Mouse (Mus musculus): ENCODE results near the gene Sf3a1.

Sf3a1 gene

DNA sequence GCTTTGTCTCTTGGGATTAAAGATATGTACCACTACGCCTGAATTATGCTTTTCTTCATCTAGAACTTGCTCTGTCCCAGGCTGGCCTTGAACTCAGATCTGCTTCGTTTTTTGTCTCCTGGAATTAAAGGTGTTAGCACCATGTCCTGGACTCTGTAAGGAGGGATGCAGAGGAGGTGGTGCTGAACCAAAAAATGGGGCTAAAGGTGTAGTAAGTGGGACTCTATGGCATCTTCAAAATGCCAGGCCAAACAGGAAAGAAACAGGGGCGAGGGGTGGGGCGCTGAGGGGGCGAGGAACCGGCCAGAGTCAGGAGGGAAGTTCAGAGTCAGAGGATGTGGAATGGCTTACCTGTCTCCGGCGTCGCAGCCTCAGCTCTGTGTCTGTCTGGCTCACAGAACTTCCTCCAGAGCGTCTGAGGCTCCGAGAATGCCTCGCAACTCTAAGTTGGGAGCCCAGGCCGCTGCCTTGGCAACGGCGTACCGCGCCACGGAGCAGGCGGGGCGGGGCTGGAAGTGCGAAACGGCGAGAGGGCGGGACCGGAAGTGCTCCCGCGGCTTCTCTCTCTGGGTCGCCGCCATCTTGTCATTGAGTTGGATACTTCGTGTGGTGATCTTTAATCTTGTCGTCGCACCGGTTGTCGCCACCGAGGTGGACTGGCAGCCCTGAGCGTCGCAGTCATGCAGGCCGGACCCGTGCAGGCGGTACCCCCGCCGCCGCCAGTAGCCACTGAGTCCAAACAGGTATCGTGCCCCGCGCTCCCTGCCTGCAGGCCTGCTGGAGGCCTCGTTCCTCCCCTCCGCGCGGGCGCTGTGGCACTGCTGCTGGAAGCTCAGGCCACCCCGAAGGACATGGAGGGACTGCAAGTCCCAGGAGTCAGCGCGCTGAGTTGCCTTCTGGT lies at the start of gene Sf3a1, which contains the start of gene Ccdc157:
Gene Sf3a1 (plus strand): TSS at position 543 of the 901 bp plus-strand sequence.
Gene Ccdc157 (minus strand): TSS at position 486 of the 901 bp plus-strand sequence.
- WGBS = 2% methylated on average over 54 of the region's 54 CpGs

DNA sequence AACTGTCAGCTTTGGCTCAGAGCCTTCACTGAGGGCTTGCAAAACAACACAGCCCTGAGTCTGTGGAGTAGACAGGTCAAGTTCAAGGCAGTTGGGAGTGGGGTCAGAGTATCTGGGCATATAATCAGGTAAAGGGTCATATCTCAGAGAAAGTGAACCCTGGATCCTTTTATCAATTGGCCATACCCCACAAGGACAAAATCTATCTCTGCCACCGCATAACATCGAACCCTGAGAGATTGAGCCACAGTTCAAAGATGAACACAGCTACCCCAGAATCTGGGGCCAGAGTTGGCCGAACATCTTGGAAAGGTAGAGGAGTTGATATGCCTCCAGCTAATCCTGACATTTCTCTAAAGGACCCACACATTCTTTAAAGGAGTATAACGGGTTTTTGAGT lies 48.1 kb upstream of the Sf3a1 start:
- 92% methylated on average over 4 of the region's 4 CpGs for WGBS

DNA sequence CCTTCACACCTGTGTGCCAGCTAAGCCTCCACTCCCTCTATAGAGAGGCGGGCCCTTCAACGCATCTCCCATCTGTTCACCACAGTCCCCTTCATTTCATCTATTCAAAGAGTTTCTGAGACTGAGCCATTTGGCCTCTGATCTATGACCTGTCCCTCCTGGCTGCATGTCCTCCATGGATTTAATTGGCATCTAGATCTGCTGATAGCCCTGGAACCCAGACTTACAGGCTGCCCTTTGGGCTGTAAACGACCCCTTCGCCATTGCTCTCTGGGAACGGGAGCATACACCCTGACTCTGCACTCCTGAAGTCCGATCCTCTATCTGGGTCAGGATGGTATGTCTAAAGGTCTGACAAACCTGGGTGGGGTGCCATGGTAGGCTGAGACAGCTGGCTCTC lies 47.3 kb upstream of the Sf3a1 start:
- 84% methylated on average over 6 of the region's 6 CpGs for WGBS

DNA sequence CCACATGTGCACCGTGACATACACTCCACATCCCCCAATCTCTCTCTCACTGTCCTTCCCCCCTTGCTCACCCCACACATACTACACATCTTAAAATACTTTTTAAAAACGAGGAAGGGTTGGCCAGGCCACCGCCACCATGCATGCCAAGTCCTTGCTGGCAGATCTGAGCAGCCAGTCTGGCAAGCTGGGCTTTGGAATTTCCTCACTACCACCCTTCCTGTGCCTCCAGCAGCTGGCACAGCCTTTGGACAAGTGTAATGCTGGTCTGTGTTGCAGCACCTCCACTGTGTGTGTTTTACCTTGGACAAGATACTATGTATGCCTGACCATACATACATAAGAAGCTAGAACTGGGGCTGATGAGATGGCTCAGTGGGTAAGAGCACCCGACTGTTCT lies 46.7 kb upstream of the Sf3a1 start:
- 61% methylated on average over 4 of the region's 4 CpGs for WGBS

DNA sequence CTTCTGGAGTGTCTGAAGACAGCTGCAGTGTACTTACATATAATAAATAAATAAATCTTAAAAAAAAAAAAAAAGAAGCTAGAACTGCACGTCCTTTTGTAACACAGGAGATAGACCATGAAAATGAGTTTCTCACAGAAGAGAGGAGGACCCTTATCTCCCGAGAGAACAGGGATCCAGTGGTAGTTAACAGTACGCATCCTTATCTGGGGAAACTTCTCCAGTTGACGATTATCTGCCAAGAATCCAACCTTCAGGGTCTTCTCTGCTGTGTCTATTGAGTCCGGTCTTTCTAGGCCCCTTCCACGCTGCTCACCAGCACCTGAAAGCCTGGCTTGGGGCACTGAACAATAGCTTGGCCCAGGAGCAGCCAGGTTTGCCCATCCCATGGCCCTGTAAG lies 46.2 kb upstream of the Sf3a1 start:
- WGBS = 85% methylated on average over 6 of the region's 6 CpGs

DNA sequence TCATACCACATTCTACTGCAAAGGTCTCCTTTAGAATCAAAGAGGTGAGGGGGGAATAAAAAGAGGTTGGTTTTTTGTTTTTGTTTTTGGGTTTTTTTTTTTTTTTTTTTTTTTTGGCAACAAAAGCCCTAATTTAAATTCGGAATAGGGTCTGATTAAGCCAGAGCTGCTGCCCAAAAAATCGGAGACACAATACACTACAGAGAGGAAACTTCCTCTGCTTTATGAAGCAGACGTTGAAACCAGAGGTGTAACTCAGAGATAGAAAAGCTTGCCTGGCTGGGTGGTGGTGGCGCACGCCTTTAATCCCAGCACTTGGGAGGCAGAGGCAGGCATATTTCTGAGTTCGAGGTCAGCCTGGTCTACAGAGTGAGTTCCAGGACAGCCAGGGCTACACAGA lies 45.6 kb upstream of the Sf3a1 start:
- WGBS = 57% methylated on average over 6 of the region's 6 CpGs

DNA sequence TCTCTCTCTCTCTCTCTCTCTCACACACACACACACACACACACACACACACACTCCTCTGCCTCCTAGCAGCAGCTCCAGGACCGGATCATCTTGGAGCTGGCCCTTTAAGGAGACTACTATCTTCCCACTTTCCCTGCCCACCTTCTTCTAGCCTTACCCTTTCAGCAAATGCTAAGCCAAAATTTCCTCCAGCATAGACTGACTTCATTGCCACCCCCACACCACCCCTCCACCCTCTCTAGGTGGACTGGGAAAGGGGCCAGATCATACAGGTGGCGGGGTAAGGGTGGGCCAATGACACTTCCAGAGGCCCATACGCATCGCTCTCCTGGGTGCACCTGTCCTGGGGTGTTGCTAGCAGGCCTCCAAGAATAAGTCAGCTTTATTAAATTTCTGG lies 44.7 kb upstream of the Sf3a1 start:
- WGBS = 52% methylated on average over 4 of the region's 4 CpGs

DNA sequence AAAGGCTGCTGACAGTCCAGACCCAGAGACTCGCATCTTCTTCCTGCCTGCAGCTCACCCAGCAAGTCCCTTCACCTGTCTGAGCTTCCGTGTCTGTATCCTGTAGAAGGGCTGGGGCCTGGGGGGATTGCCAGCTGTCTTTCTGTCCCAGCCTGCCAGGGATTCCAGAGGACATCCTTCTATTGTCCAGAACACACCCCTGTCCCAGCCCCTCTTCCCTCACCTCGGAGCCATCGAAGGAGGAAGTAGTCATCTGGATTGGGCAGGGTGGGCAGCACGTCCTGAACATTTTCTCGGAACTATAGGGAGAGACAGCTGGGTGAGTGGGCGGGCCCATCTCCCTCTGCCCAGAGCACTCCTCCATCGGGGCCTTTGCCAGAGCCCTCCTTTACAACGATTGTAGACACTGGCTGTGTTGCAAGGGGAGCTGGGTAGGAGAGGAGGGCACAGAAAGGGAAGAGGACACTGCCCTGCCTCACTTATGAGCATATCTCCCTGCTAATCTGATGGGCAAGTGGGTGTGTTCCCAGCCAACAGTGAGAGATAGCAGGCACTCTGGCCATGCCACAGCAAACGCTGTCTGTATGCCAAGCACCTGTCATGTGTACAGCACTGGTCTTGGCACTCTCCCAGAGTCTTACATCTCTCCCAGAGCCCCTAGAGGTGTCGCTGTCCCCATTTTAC lies 43.5 kb upstream of the Sf3a1 start:
- 30% methylated on average over 11 of the region's 11 CpGs for WGBS

DNA sequence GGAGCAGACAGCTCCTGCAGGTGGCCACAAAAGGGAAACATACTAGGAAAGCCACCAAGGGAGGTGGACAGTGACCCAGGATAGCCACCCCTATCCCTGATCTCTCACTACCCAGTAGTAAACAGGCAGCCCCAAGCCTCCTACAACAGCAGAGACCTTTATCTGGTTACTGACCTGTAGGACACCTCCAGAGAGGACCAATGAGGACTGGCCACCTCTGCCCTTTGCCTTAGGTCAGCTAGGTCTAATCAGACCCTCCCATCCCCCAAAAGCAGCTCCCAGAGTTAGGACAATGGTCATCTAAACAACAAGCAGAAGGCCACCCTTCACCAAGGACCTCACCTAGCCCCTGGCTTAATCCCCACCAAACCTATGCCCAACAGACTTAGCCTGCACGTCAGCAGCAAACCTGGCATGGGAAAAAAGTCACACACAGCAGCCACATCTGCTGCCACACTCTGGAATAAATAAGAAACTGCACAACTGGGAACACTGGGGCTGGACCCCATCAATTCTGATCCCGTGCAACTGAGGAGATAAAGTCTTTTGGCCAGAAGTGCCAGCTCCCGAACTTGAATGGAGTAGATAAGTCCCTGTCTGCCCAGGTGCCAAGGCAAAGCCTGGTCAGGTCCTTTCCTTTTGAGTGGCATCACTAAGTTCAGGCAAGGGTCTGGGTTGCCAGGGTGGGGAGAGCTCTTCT lies 42.6 kb upstream of the Sf3a1 start:
- 16% methylated on average over 3 of the region's 3 CpGs for WGBS

DNA sequence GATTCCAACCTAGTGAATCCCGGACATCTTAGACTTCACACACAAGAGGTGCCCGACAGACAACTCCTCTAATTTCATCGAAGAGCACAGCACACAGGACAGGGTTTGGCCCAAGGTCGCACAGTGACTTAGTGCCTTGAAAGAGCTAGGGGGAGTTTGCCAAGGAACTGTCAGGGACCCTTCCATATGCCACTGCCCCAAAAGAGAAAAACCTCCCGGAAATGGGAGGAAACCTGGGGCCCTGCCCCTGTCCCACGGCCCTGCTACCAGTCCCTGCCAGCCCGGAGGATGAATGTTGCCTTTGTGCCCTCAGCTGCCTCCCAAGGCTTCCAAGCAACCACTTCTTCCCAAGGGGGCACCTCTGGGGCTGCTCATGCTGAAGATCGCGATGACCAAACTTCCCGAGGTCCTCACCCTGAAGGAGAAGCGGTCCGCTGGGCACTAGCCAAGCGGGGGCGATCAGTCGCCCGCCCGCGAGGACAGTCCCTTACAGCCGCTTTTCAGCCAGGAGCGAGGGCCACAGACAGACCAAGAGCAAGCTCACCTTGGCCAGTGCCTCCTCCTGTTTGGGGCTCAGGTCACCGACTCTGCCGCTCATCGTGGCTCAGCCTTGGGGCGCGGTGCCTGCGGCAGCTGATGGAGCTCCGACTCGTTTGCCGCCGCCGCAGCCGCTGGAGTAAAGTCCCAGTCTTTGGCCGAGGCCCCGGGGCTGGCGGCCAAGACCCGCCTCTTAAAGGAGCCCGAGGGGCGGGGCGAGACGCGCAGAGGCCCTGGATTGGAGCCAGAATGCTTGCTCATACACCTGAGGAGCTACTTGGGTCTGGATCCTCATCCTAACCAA lies 41.8 kb upstream of the Sf3a1 start:
- WGBS = 2% methylated on average over 41 of the region's 41 CpGs

DNA sequence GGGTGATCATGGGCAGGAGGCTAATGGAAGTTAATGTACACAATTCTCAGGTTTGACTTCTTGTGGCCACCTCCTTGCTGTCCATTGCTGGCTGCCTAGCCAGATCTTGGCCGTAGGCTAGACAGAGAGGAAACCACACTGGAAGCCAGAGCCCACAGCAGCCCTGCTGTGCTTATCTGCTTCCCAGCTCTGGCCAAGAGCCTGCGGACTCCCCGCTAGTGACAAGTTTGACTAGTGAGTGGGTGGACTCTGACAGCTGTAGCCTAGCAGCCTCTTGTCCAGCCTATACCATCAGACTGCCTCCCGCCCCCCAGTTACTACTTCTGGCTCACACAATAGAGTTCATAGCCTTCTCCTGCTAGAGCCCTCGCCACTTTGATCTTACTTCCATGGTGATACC lies 40.5 kb upstream of the Sf3a1 start:
- WGBS = 56% methylated on average over 5 of the region's 5 CpGs

DNA sequence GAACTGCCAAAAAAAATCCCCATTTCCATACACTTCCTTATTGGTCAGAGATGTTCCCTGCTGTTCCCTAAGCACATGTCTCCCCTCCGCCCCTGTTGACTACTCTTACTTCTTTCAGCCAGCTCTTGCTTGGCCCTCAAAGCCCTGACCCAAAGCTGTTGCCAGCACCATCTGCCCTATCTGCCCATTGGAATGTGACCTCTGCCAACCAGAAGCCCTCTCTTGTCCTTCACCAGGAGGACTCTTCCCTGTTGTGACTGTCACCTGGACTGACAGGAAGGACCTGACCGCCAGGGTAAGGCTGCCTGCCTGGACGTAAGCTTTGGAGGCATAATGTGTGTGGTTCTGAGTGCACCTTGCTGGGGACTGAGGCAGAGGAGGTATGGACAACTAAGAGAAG lies 38.5 kb upstream of the Sf3a1 start:
- WGBS = 93% methylated on average over 3 of the region's 3 CpGs

DNA sequence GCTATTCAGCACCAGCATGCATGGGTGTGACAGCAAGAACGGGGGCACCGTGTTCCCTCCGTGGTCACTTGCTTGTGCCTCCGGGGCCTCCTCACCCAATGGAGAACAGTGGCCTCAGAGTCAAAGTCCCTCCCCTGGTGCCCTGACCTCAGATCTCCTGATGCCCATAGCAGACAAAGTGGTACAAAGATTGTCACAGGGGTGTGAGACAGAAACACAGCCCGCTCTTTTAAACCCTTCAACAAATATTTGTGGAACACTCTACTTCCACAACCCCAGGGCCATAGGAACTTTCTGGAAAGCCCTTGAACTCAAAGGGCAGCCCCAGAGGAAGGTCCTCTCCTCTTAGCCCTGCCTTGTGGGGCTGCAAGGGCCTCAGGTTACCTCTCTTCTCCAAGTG lies 37.9 kb upstream of the Sf3a1 start:
- 89% methylated on average over 5 of the region's 5 CpGs for WGBS

DNA sequence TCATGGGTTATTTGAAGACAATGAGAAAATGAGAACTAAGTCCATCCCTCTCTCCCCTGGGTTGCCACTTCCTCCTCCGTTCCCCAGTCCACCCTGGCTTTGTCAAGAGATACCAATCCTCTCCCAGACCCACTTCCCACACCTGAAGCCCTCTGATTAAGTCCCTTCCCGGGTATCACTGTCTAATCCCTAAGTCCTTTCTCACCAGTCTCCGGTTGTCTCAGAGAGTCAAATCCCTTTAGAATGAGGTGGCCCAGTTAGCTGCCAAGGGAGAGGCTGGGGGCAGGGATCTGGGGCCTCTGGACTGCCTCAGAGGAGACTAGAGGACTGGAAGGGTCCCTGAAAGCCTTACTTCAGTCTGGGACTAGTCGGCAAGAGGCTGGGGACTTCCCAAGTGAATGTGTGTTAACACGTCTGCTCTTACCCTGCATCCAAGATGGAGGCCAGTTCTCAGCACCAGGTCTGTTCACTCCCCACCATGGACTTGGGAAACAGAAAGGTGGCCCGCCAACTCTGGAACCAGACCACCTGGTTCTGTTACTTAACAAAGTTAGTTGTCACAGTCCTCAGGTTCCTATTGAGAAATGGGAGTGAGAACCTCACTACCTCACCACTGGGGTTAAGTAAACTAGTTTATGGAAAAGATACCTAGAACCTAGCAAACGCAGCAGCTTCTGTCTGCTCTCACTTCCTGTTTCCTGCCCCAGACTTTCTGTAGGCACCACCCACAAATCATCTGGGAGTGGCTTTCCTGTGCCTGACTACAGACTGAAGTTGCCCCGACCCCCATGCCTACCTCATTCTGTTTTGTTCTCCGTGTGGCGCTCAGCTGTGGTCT lies 37.2 kb upstream of the Sf3a1 start, which contains the start of gene Sec14l2:
Gene Sec14l2 (minus strand): TSS at position 674 of the 838 bp plus-strand sequence.
- WGBS = 72% methylated on average over 10 of the region's 10 CpGs

DNA sequence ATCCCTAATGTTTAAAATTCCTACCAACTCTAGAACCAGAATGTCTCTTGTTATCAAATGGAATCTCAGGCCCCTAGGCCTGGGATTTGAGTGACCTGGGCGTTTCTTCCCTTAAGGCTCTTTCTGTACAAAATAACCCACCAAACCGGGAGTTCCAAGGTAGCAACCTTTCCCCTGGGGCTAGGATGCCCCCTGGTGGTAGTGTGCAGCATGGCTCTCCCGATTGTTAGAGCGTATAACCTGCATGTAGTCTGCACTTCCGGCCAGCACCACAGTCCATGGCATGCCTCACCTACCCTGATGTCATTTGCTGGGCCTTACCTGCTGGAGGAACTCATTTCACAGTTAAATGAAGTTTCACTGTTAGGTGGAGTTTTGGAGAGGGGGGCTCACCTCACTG lies 36.2 kb upstream of the Sf3a1 start:
- WGBS = 61% methylated on average over 5 of the region's 5 CpGs

DNA sequence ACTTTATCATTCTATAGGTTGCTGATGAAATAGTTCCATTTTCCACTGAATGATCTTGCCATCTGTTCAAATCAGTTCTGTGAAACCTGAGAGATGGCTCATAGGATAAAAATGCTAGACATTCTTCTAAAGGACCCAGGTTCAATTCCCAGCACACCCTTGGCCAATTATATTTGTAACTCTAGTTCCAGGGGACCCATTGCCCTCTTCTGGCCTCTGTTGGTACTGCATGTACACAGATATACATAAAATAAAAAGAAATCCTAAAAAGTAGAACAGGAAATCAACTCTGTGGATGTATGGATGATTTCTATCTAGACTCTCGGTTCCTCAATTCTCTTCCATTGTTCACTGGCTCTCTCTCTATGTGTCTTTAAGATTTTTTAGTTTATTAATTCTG lies 33.1 kb upstream of the Sf3a1 start:
- whole genome bisulfite sequencing = 88% methylated on average over 1 of the region's 1 CpGs

DNA sequence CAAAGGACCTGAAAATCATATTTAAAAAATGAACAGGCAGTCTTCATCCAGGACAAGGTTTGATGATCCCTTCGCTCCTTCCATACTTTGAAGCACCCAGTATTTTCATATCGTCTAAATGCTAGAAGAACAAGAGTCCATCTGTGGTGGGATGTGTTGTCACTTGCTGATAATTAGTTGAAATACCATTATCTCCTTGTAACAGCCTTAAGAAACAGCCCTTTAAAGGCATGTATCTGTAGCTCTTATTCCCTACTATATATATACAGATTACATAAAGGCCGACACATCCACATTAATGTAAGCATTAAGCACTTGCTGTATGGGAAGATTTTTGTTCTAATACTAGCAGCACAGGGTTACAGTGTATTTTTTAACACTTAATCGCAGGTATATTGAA lies 31.7 kb upstream of the Sf3a1 start:
- WGBS = 97% methylated on average over 4 of the region's 4 CpGs

DNA sequence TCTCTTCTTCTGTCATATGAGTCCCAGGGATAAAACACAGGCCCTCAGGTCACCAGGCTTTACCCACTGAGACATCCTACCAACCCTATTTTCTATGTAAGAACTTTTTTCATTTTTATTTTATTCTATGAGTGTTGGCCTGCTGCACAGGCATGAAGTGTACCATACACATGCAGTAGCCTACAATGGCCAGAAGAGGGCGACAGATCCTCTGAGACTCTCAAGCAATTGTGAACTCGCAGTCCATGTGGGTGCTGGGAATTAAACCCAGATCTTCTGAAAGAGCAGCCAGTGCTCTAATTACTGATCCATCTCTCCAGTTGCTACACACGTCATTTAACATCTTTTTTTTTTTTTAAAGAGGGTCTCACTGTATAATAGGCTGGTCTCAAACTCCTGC lies 26.7 kb upstream of the Sf3a1 start:
- 60% methylated on average over 3 of the region's 3 CpGs for WGBS

DNA sequence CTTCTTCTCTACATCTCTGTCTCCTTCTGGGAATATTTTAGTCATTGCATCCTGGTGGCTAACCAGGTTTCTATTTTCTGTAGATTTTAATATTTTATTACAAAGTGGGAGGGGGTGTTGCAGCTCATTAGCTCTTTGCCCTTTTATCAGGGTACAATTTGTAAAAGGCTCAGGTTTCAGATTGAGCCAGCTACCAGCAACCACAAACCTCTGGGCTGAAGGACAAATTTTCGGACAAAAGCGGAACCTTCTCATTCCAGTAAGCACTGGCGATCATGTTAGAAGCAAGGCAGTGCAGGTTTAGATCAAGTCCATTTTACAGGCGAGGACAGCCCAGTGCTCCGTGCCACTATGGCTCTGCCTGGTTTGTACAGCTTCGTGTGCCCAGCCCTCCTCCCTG lies 25.8 kb upstream of the Sf3a1 start:
- WGBS = 61% methylated on average over 6 of the region's 6 CpGs
